Mouse (Mus musculus) C2C12 (cell line): ENCODE measurements around the gene Smarca4.

Source experiments
- CEBPB ChIP-seq: IDR thresholded peaks from one replicate; pipeline ENCODE4 v1.6.1; 2011; ENCODE audit warnings: low read depth, mild to moderate bottlenecking, control low read depth, moderate library complexity
- CTCF ChIP-seq: IDR thresholded peaks from one replicate; pipeline ENCODE4 v1.5.1; 2011; ENCODE audit not compliant: control insufficient read depth, insufficient read depth, insufficient read length
- MYOD1 ChIP-seq: IDR thresholded peaks from one replicate; pipeline ENCODE4 v1.6.1; 2011; ENCODE audit warnings: low read depth; ENCODE audit not compliant: control insufficient read depth, insufficient read length
- MYOG ChIP-seq: IDR thresholded peaks from one replicate; pipeline ENCODE4 v1.6.1; 2011; ENCODE audit not compliant: control insufficient read depth, insufficient read length; ENCODE audit errors: extremely low read depth

DNA sequence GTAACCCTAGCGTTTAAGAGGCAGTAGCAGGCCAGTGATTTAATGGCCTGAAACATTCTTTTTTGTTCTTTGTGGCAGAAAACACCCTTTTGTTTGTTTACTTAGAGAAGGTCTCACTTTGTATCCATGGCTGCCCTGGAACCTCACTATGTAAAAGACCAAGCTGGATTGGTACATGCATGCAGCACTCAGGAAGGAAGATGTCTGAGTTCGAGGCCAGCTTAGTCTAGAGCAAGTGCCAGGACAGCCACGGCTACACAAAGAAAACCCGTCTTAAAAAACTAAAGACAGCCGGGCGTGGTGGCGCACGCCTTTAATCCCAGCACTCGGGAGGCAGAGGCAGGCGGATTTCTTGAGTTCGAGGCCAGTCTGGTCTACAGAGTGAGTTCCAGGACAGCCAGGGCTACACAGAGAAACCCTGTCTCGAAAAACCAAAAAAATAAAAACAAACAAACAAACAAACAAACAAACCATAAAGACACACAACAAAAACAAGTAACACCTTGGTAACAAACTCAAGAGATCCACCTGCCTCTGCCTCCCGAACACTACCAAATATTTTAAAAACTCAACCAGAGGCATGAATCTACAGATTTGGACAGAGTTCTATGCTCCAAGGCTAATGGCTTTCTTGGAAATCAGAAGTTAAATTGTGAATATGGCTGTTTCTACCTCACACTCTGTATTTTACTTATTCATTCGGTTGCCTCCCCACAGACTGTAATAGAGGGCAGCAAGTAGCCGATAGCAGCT, 929 bp upstream of the Smarca4 start:
- TF ChIP-seq CTCF (no peak), MYOD1 (no peak), CEBPB (no peak), MYOG (no peak)
